13 mouse cellular contexts compared by ENCODE assay signal in genomic region chr9:74187401-74188029, GRCm38 (mm10).
DNase-seq lines count a peak whose midpoint lies in the region; ATAC-seq and TF ChIP-seq lines count a peak whose summit lies in the region.
"Had no signal": no experiment of that assay in that cellular context is flagged by ENCODE, and none has a peak within 500 bp of the region (broad histone marks: within the 10 kb centered on the region; RNA-seq: fewer than 3 reads in every experiment).

No protein-coding gene starts in this region.

- H3K36me3 ChIP-seq in kidney, embryonic 16.5 days (ENCODE audit: insufficient read depth, low read length) = no peaks in the 10 kb centered on the region
- no peaks in the 10 kb centered on the region for H3K36me3 ChIP-seq in kidney, embryonic 14.5 days (ENCODE audit: control insufficient read depth, insufficient read depth, low read length)
- H3K36me3 ChIP-seq in hindbrain, embryonic 12.5 days = no peaks in the 10 kb centered on the region
- no peaks in the 10 kb centered on the region for H3K36me3 ChIP-seq in midbrain, embryonic 14.5 days (ENCODE audit: control insufficient read depth, insufficient read depth, low read length)
- no peaks in the 10 kb centered on the region for H3K36me3 ChIP-seq in liver, postnatal 0 days (replicated peaks; ENCODE audit: insufficient read depth, low read length)

- no peaks in the 10 kb centered on the region for H3K9me3 ChIP-seq in kidney, embryonic 16.5 days (ENCODE audit: low read length)
- no peaks in the 10 kb centered on the region for H3K9me3 ChIP-seq in kidney, embryonic 14.5 days (ENCODE audit: control insufficient read depth, low read length)
- H3K9me3 ChIP-seq in hindbrain, embryonic 12.5 days (replicated peaks) = no peaks in the 10 kb centered on the region
- no peaks in the 10 kb centered on the region for H3K9me3 ChIP-seq in midbrain, embryonic 14.5 days (ENCODE audit: control insufficient read depth, low read length)
- H3K9me3 ChIP-seq in liver, postnatal 0 days (ENCODE audit: low read length) = no peaks in the 10 kb centered on the region

- no peaks in the 10 kb centered on the region for H3K4me1 ChIP-seq in kidney, embryonic 16.5 days (ENCODE audit: insufficient read depth, low read length)
- no peaks in the 10 kb centered on the region; the same call in 1 of the 2 replicates for H3K4me1 ChIP-seq in kidney, embryonic 14.5 days (ENCODE audit: control insufficient read depth, insufficient read depth, low read length)
- H3K4me1 ChIP-seq in hindbrain, embryonic 12.5 days = peaks cover 8% of the 10 kb centered on the region
- peaks cover 21% of the 10 kb centered on the region for H3K4me1 ChIP-seq in midbrain, embryonic 14.5 days (ENCODE audit: control insufficient read depth, insufficient read depth, low read length)
- no peaks in the 10 kb centered on the region for H3K4me1 ChIP-seq in liver, postnatal 0 days (ENCODE audit: insufficient read depth)

- 62% methylated on average over 8 of the region's 8 CpGs for WGBS in kidney, embryonic 16.5 days
- WGBS in kidney, embryonic 14.5 days = 70% methylated on average over 8 of the region's 8 CpGs
- 23% methylated on average over 8 of the region's 8 CpGs for WGBS in hindbrain, embryonic 12.5 days
- WGBS in midbrain, embryonic 14.5 days = 6% methylated on average over 8 of the region's 8 CpGs
- 66% methylated on average over 8 of the region's 8 CpGs for WGBS in liver, postnatal 0 days (ENCODE audit: insufficient replicate concordance)

- H3K4me2 ChIP-seq in kidney, embryonic 16.5 days (replicated peaks; ENCODE audit: low read depth, low read length) = peak overlapping the region; percentile 22; the same call in 1 of the 2 replicates
- no peak overlapping the region for H3K4me2 ChIP-seq in kidney, embryonic 14.5 days (replicated peaks; ENCODE audit: low read depth, low read length)
- peak overlapping the region; percentile 42 for H3K4me2 ChIP-seq in hindbrain, embryonic 12.5 days (replicated peaks)
- H3K4me2 ChIP-seq in midbrain, embryonic 14.5 days (ENCODE audit: low read length) = peak overlapping the region; percentile 48
- no peak overlapping the region for H3K4me2 ChIP-seq in liver, postnatal 0 days (ENCODE audit: low read depth, low read length)

- no peak for TF ChIP-seq EP300 in liver, postnatal 0 days (IDR thresholded peaks at IDR 0.05; ENCODE audit: low read depth)

- H3K27me3 ChIP-seq in kidney, embryonic 16.5 days (ENCODE audit: insufficient read depth, low read length) = no peaks in the 10 kb centered on the region
- no peaks in the 10 kb centered on the region for H3K27me3 ChIP-seq in kidney, embryonic 14.5 days (ENCODE audit: control insufficient read depth, insufficient read depth, low read length)
- peaks cover 60% of the 10 kb centered on the region for H3K27me3 ChIP-seq in hindbrain, embryonic 12.5 days
- H3K27me3 ChIP-seq in midbrain, embryonic 14.5 days (ENCODE audit: control insufficient read depth, insufficient read depth, low read length) = peaks cover 48% of the 10 kb centered on the region
- H3K27me3 ChIP-seq in liver, postnatal 0 days (ENCODE audit: insufficient read depth, low read length) = no peaks in the 10 kb centered on the region

- H3K9ac ChIP-seq in kidney, embryonic 16.5 days (replicated peaks; ENCODE audit: low read length) = no peak overlapping the region
- no peak overlapping the region for H3K9ac ChIP-seq in kidney, embryonic 14.5 days (ENCODE audit: low read depth, low read length)
- H3K9ac ChIP-seq in hindbrain, embryonic 12.5 days = no peak overlapping the region
- H3K9ac ChIP-seq in midbrain, embryonic 14.5 days (replicated peaks; ENCODE audit: low read length) = no peak overlapping the region
- H3K9ac ChIP-seq in liver, postnatal 0 days (replicated peaks) = no peak overlapping the region
- H3K9ac ChIP-seq: lung, embryonic 14.5 days had no signal

- TF ChIP-seq CTCF in liver, postnatal 0 days (IDR thresholded peaks at IDR 0.05; ENCODE audit: low read depth) = no peak

- H3K27ac ChIP-seq in kidney, embryonic 16.5 days (ENCODE audit: low read length) = no peak overlapping the region
- H3K27ac ChIP-seq in kidney, embryonic 14.5 days (ENCODE audit: low read depth, low read length) = no peak overlapping the region
- no peak overlapping the region for H3K27ac ChIP-seq in hindbrain, embryonic 12.5 days
- 0 out of 2 replicates have a peak overlapping the region, but pooled peaks have one; percentile 15 for H3K27ac ChIP-seq in midbrain, embryonic 14.5 days (replicated peaks; ENCODE audit: low read depth, low read length)
- H3K27ac ChIP-seq in liver, postnatal 0 days (ENCODE audit: low read depth) = no peak overlapping the region

- ATAC-seq in kidney, embryonic 16.5 days (ENCODE audit: low FRiP score, low TSS enrichment) = no peak
- ATAC-seq in kidney, embryonic 14.5 days (ENCODE audit: low FRiP score, low TSS enrichment) = no peak
- ATAC-seq in hindbrain, embryonic 12.5 days (ENCODE audit: low FRiP score) = 0 out of 2 replicates have a peak, but pooled peaks have one; percentile 37
- ATAC-seq in midbrain, embryonic 14.5 days (ENCODE audit: low FRiP score, low TSS enrichment) = 0 out of 2 replicates have a peak, but pooled peaks have one; percentile 2
- ATAC-seq in liver, postnatal 0 days = no peak
- no peak for ATAC-seq in granulocyte monocyte progenitor cell, adult 5-6 weeks (replicated peaks; ENCODE audit: poor library complexity, severe bottlenecking)
- ATAC-seq: CD4-positive, CD25-positive, alpha-beta regulatory T cell, adult 4 months had no signal

- DNase-seq in midbrain, embryonic 14.5 days = peak; percentile 33
- no peak for DNase-seq in frontal cortex, adult 2 months (ENCODE audit: extremely low spot score in 1 of 2, low spot score in 1 of 2)
- no peak for DNase-seq in retina, postnatal 1 day
- DNase-seq in liver, postnatal 0 days = no peak
- DNase-seq: adrenal gland, postnatal 10 days; heart, postnatal 4 days; thymus, postnatal 4 days had no signal

- no peak overlapping the region for H3K4me3 ChIP-seq in kidney, embryonic 16.5 days (ENCODE audit: low read length)
- H3K4me3 ChIP-seq in kidney, embryonic 14.5 days (ENCODE audit: low read length) = no peak overlapping the region
- H3K4me3 ChIP-seq in hindbrain, embryonic 12.5 days = no peak overlapping the region
- H3K4me3 ChIP-seq in midbrain, embryonic 14.5 days (replicated peaks; ENCODE audit: low read depth, low read length) = no peak overlapping the region
- H3K4me3 ChIP-seq in liver, postnatal 0 days (ENCODE audit: low read depth, low read length) = no peak overlapping the region

Comparison
In these comparisons a context has a peak if more than half of its experiments do, and no peak if none do; other contexts are left out.
1. H3K4me2 ChIP-seq: peak in kidney, embryonic 16.5 days (single experiment), hindbrain, embryonic 12.5 days (single experiment) and midbrain, embryonic 14.5 days (single experiment); none in kidney, embryonic 14.5 days (single experiment) and liver, postnatal 0 days (single experiment).
2. ATAC-seq: peak in hindbrain, embryonic 12.5 days (single experiment) and midbrain, embryonic 14.5 days (single experiment); none in kidney, embryonic 16.5 days (single experiment), kidney, embryonic 14.5 days (single experiment), liver, postnatal 0 days (single experiment) and granulocyte monocyte progenitor cell, adult 5-6 weeks (single experiment).